Mouse (Mus musculus): ENCODE results near the gene Hvcn1. TPM values are rescaled to one million over a fixed set of nuclear protein-coding genes. Genes with fewer than 3 reads are reported as not detected.

The Hvcn1 gene
- polyA plus RNA-seq, 1 experiment from 2014 or later = 1.6 TPM

DNA sequence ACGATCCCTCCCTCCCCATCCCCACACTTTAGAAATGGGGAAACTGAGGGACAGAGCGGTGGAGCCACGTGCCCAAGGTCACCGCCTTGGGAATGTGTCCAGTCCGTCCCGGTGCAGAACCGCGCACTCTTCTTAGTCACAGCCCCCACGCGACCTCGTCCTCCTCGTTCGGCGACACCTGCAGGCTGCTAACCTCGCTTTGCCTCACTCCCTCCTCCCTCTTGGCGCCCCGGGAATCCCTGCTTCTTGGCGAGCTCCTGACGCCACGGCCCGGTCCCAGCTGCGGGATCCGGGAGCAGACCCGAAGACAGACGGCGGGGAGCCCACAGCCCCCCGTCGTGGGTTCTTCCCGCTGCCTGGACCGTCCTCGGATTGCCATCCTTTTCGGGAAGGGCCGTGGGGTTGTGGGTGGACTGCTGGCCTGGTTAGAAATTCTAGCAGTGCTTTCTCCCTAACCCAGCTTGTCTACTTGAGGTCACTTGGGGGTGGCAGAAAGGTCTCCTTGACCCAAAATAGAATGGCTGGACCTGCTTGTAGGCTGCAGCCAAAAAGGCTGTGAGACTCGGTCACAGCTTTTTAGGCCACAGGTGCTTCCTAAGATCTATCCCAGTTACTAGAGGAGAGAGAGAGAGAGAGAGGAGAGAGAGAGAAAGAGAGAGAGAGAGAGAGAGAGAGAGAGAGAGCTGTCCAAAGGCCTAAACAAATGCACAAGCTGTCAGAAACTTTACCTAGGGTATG, 78.6 kb downstream of the Hvcn1 start:
- H3K36me3 ChIP-seq (ENCODE audit: control insufficient read depth, insufficient read depth, low read length) = peaks cover 13% of the 10 kb centered on the region
- under 1% methylated on average over 34 of the region's 34 CpGs for WGBS
- peak overlapping the region; percentile 95 for H3K9ac ChIP-seq (ENCODE audit: low read length)
- H3K27me3 ChIP-seq (ENCODE audit: control insufficient read depth, insufficient read depth, low read length) = no peaks in the 10 kb centered on the region
- peak overlapping the region; percentile 45 to 86 for H3K27ac ChIP-seq (replicated peaks in 1 of 2; ENCODE audit: control insufficient read depth in 1 of 2, insufficient read depth in 1 of 2, low read depth in 2 of 2, low read length in 2 of 2)
- peak overlapping the region; percentile 97 for H3K4me2 ChIP-seq (ENCODE audit: low read length)
- peak overlapping the region; percentile 63 to 97 for H3K4me3 ChIP-seq (ENCODE audit: control insufficient read depth in 1 of 2, insufficient read depth in 1 of 2, low read depth in 1 of 2, low read length in 2 of 2)
- H3K4me1 ChIP-seq (ENCODE audit: control insufficient read depth in 2 of 2, insufficient read depth in 2 of 2, low read length in 2 of 2) = peaks cover 13 to 39% of the 10 kb centered on the region in 2 experiments
- no peaks in the 10 kb centered on the region for H3K9me3 ChIP-seq (ENCODE audit: control insufficient read depth, low read length)
- peak; percentile 38 for ATAC-seq (ENCODE audit: insufficient number of reproducible peaks, insufficient read depth, low FRiP score, low read depth)

DNA sequence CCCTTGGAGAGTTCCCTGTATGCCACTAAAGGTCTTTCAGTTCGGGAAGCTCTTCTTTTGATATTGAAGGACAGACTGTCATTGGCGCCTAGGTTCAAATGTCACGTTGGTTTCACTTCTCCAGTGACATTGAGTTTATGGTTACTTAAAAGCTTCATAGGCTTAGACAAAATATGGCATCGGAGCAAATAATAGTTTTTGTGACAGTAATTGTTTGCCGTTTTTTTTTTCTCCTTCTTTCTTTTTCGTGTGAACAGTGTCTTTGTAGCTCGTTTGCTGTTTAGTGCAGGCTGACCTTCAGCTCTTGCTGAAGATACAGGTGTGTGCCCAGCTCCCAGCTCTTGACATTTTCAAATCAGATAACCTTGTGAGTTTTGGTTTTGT, 79.2 kb downstream of the Hvcn1 start:
- peak overlapping the region; percentile 97 for H3K4me2 ChIP-seq (ENCODE audit: low read length)
- H3K4me1 ChIP-seq (ENCODE audit: control insufficient read depth in 2 of 2, insufficient read depth in 2 of 2, low read length in 2 of 2) = peaks cover 8 to 34% of the 10 kb centered on the region in 2 experiments
- H3K4me3 ChIP-seq (ENCODE audit: control insufficient read depth in 1 of 2, insufficient read depth in 1 of 2, low read depth in 1 of 2, low read length in 2 of 2) = peak overlapping the region; percentile 63 to 97
- no peak for ATAC-seq (ENCODE audit: insufficient number of reproducible peaks, insufficient read depth, low FRiP score, low read depth)
- H3K9ac ChIP-seq (ENCODE audit: low read length) = peak overlapping the region; percentile 95
- H3K9me3 ChIP-seq (ENCODE audit: control insufficient read depth, low read length) = no peaks in the 10 kb centered on the region
- WGBS = 47% methylated on average over 7 of the region's 7 CpGs
- H3K27me3 ChIP-seq (ENCODE audit: control insufficient read depth, insufficient read depth, low read length) = no peaks in the 10 kb centered on the region
- H3K36me3 ChIP-seq (ENCODE audit: control insufficient read depth, insufficient read depth, low read length) = peaks cover 13% of the 10 kb centered on the region
- H3K27ac ChIP-seq (replicated peaks in 1 of 2; ENCODE audit: control insufficient read depth in 1 of 2, insufficient read depth in 1 of 2, low read depth in 2 of 2, low read length in 2 of 2) = peak overlapping the region; percentile 45 to 86

DNA sequence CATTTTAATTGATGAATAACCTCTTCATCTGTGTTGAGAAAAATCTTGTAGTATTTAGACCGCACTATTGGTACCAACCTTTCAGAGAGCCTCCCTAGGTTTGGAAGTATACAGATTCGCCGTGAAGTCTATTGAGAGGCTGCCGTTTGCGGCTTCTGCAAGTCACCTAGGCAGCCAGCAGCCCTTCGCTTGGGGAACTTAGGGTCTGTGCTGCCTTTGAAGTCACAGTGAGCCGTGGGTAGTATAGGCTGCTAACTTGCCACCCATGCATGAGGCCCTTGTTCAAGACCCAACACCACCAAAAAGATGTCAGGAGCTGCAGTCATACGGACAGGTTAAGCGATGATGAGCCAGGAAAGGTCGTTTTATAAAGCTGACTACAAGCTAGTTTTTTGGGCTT, 79.6 kb downstream of the Hvcn1 start:
- H3K4me3 ChIP-seq (ENCODE audit: control insufficient read depth in 1 of 2, insufficient read depth in 1 of 2, low read depth in 1 of 2, low read length in 2 of 2) = peak overlapping the region; percentile 63 to 97; a peak in 3 of 4 replicates
- no peaks in the 10 kb centered on the region for H3K27me3 ChIP-seq (ENCODE audit: control insufficient read depth, insufficient read depth, low read length)
- peak overlapping the region; percentile 95 for H3K9ac ChIP-seq (ENCODE audit: low read length)
- WGBS = 78% methylated on average over 10 of the region's 10 CpGs
- H3K4me1 ChIP-seq (ENCODE audit: control insufficient read depth in 2 of 2, insufficient read depth in 2 of 2, low read length in 2 of 2) = peaks cover 6 to 33% of the 10 kb centered on the region in 2 experiments
- peak overlapping the region in 1 of 2 experiments; percentile 86; a peak in 1 of 4 replicates for H3K27ac ChIP-seq (replicated peaks in 1 of 2; ENCODE audit: control insufficient read depth in 1 of 2, insufficient read depth in 1 of 2, low read depth in 2 of 2, low read length in 2 of 2)
- H3K9me3 ChIP-seq (ENCODE audit: control insufficient read depth, low read length) = no peaks in the 10 kb centered on the region
- H3K4me2 ChIP-seq (ENCODE audit: low read length) = peak overlapping the region; percentile 97
- no peak for ATAC-seq (ENCODE audit: insufficient number of reproducible peaks, insufficient read depth, low FRiP score, low read depth)
- H3K36me3 ChIP-seq (ENCODE audit: control insufficient read depth, insufficient read depth, low read length) = peaks cover 13% of the 10 kb centered on the region

DNA sequence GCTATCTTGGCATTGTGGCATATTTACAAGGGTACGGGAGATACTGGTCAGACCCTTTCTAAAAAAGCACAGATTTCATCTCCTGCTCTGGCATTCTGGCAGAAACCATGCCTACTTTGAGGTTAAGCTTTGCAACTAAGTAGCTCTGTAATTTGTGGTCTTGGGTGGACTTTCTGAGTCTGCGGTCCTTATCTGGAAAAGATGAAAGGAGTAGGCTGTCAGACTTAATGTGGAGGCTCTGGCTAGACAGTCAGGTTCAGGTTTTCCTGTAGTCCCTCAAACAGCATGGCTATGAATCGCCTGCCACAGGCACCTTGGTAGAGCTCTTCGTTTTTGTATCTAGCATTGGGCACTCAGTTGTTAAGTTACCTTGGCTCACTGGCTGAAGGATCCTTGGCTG, 80.4 kb downstream of the Hvcn1 start:
- H3K9me3 ChIP-seq (ENCODE audit: control insufficient read depth, low read length) = no peaks in the 10 kb centered on the region
- H3K36me3 ChIP-seq (ENCODE audit: control insufficient read depth, insufficient read depth, low read length) = peaks cover 13% of the 10 kb centered on the region
- no peak for ATAC-seq (ENCODE audit: insufficient number of reproducible peaks, insufficient read depth, low FRiP score, low read depth)
- H3K27me3 ChIP-seq (ENCODE audit: control insufficient read depth, insufficient read depth, low read length) = no peaks in the 10 kb centered on the region
- no peak overlapping the region for H3K4me2 ChIP-seq (ENCODE audit: low read length)
- WGBS = 75% methylated on average over 4 of the region's 4 CpGs
- no peak overlapping the region for H3K4me3 ChIP-seq (ENCODE audit: control insufficient read depth in 1 of 2, insufficient read depth in 1 of 2, low read depth in 1 of 2, low read length in 2 of 2)
- H3K9ac ChIP-seq (ENCODE audit: low read length) = no peak overlapping the region
- H3K27ac ChIP-seq (replicated peaks in 1 of 2; ENCODE audit: control insufficient read depth in 1 of 2, insufficient read depth in 1 of 2, low read depth in 2 of 2, low read length in 2 of 2) = no peak overlapping the region
- peaks cover 9 to 37% of the 10 kb centered on the region in 2 experiments for H3K4me1 ChIP-seq (ENCODE audit: control insufficient read depth in 2 of 2, insufficient read depth in 2 of 2, low read length in 2 of 2)

DNA sequence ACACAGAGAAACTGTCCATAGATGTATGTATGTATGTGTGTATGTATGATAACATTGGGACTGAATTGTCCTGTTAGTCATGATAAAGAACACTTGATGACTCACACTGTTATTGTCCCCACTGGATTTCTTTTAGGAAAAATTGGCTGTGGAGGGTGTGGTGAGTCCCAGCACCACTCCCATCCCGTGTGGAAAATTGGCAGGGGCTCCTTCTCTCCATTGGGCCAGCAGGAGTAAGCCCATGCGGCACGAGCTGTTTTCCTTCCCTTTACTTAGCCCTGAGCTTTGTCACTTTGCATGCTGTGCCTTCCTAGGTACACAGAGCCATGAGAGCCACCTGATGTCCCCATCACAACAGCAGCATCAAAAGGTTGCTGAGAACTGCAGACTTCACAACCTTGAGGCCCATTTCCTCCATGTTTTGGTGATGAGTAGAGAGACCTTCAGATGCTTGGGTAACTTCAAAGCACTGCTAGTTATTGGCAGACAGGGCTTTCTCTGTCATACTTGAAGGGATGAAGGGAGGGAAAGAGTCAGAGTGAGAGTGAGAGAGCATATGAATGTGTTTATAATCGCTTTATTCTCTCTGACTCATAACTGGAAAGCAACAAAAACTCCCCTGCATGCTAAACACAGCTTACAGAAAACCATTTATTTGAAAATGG, 81.7 kb downstream of the Hvcn1 start:
- Histone ChIP-seq H3K4me2 (ENCODE audit: low read length) (no peak overlapping the region), H3K9ac (ENCODE audit: low read length) (no peak overlapping the region), H3K36me3 (ENCODE audit: control insufficient read depth, insufficient read depth, low read length) (peaks cover 13% of the 10 kb centered on the region), H3K27ac (replicated peaks in 1 of 2; ENCODE audit: control insufficient read depth in 1 of 2, insufficient read depth in 1 of 2, low read depth in 2 of 2, low read length in 2 of 2) (no peak overlapping the region), H3K9me3 (ENCODE audit: control insufficient read depth, low read length) (no peaks in the 10 kb centered on the region), H3K4me1 (ENCODE audit: control insufficient read depth in 2 of 2, insufficient read depth in 2 of 2, low read length in 2 of 2) (peaks cover 19 to 49% of the 10 kb centered on the region in 2 experiments), H3K4me3 (ENCODE audit: control insufficient read depth in 1 of 2, insufficient read depth in 1 of 2, low read depth in 1 of 2, low read length in 2 of 2) (no peak overlapping the region), H3K27me3 (ENCODE audit: control insufficient read depth, insufficient read depth, low read length) (no peaks in the 10 kb centered on the region)
- 73% methylated on average over 4 of the region's 4 CpGs for WGBS
- ATAC-seq (ENCODE audit: insufficient number of reproducible peaks, insufficient read depth, low FRiP score, low read depth) = no peak

DNA sequence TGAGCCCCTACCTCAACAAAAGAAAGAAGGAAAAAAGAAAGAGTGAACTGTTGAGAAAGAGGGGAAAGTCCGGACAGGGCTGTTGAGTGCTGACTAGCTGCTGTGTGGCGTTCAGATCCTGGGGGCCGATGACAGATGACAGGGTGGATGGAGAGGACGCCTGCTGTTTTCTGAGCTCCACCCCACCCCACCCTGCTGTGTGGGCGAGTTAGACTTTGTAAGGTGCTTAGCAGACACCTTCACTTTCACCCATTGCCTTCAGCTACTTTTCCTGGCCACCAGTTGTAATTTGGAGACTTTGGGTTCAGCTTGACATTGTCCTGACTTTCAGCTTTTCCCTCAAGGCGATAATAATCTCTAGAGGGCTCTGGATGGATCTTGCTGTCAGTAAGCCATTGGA, 84.5 kb downstream of the Hvcn1 start:
- no peak overlapping the region for H3K4me3 ChIP-seq (ENCODE audit: control insufficient read depth in 1 of 2, insufficient read depth in 1 of 2, low read depth in 1 of 2, low read length in 2 of 2)
- 0 out of 2 replicates have a peak overlapping the region, but pooled peaks have one; percentile 6 for H3K4me2 ChIP-seq (ENCODE audit: low read length)
- peak overlapping the region; percentile 38; the same call in 1 of the 2 replicates for H3K9ac ChIP-seq (ENCODE audit: low read length)
- no peak for ATAC-seq (ENCODE audit: insufficient number of reproducible peaks, insufficient read depth, low FRiP score, low read depth)
- peaks cover 17% of the 10 kb centered on the region for H3K36me3 ChIP-seq (ENCODE audit: control insufficient read depth, insufficient read depth, low read length)
- H3K27ac ChIP-seq (replicated peaks in 1 of 2; ENCODE audit: control insufficient read depth in 1 of 2, insufficient read depth in 1 of 2, low read depth in 2 of 2, low read length in 2 of 2) = 0 out of 4 replicates have a peak overlapping the region, but pooled peaks of 1 of the 2 experiments have one; percentile 29
- 33% methylated on average over 6 of the region's 6 CpGs for WGBS
- no peaks in the 10 kb centered on the region for H3K27me3 ChIP-seq (ENCODE audit: control insufficient read depth, insufficient read depth, low read length)
- no peaks in the 10 kb centered on the region for H3K9me3 ChIP-seq (ENCODE audit: control insufficient read depth, low read length)
- peaks cover 28 to 57% of the 10 kb centered on the region in 2 experiments for H3K4me1 ChIP-seq (ENCODE audit: control insufficient read depth in 2 of 2, insufficient read depth in 2 of 2, low read length in 2 of 2)

All from heart, embryonic 14.5 days (tissue).